Mouse (Mus musculus) gastrocnemius, adult 2 months (tissue): ENCODE data around the gene Gm266. TPM values are rescaled to one million over a fixed set of nuclear protein-coding genes. Genes with fewer than 3 reads are reported as not detected.

Experiments
- DNase-seq: peaks from one replicate; pipeline ENCODE4 v3.0.0; 2022
- H3K27ac ChIP-seq: fragments of 200-600 bp; 2 replicates; pipeline ENCODE4 v1.8.1; 2022; ENCODE audit warnings: mild to moderate bottlenecking
- H3K4me3 ChIP-seq: fragments of 200-600 bp; 2 replicates; pipeline ENCODE4 v1.8.1; 2022; ENCODE audit warnings: mild to moderate bottlenecking, moderate library complexity
- CTCF ChIP-seq: fragments of 200-600 bp; IDR thresholded peaks from 2 replicates; pipeline ENCODE4 v1.8.1; 2022; ENCODE audit warnings: antibody characterized with exemption, mild to moderate bottlenecking, moderate library complexity
- intact Hi-C: fragments of 180-260 bp; cut with DNase I; formaldehyde crosslinking; loops from one replicate; pipeline ENCODE4 v1.15.1; 2025
- total RNA-seq, 2 experiments: library from RNA; stranded (reverse); gene quantifications; 2 replicates each; pipeline ENCODE4 v1.2.3; 2021

The Gm266 gene
- total RNA-seq, 2 experiments from 2014 or later = 0.20 to 0.33 TPM

DNA sequence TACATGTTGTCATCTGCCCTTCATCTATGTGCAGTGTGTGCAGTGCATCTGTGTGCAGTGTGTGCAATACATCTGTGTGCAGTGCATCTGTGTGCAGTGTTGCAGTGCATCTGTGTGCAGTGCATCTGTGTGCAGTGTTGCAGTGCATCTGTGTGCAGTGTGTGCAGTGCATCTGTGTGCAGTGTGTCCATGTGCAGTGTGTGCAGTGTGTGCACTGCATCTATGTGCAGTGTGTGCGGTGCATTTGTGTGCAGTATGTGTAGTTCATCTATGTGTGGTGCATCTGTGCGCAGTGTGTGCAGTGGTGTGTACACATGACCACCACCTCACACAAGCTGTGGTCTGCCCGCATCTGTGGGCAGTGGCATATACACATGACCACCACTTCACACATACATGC is 19.3 kb downstream of the Gm266 start:
- no peak for DNase-seq
- intact Hi-C loops = no loop called here
- Histone ChIP-seq H3K27ac (no peak overlapping the region), H3K4me3 (no peak overlapping the region)
- TF ChIP-seq CTCF = no peak

- DNase-seq = no peak
- Histone ChIP-seq H3K27ac (no peak overlapping the region), H3K4me3 (no peak overlapping the region)
- no peak for TF ChIP-seq CTCF
- intact Hi-C loops = no loop called here
Measured at GRCm38 (mm10) chr12:111463570-111463969, 22.1 kb downstream of the Gm266 start.

DNA sequence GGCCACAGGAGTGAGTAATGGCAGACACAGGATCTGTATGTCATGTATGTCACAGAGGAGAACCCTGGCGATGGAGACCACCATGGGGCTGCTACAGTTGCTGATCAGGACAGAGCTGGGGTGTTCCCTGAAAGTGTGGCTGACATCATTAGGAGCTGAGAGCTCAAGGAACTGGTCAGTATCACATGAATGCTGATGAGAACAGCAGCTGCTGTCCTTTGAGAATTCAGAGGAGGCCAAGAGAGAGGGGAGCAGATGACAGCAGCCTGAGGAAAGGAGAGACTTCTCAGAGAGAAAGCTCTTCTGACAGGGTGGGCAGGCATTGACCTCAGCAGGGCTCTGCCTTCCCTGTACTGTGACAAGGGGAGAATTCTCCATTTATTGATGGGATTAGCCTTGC is 27.9 kb downstream of the Gm266 start:
- Histone ChIP-seq H3K27ac (peak overlapping the region; percentile 48), H3K4me3 (no peak overlapping the region)
- DNase-seq = peak; percentile 46
- TF ChIP-seq CTCF = no peak
- intact Hi-C loops = no loop called here

DNA sequence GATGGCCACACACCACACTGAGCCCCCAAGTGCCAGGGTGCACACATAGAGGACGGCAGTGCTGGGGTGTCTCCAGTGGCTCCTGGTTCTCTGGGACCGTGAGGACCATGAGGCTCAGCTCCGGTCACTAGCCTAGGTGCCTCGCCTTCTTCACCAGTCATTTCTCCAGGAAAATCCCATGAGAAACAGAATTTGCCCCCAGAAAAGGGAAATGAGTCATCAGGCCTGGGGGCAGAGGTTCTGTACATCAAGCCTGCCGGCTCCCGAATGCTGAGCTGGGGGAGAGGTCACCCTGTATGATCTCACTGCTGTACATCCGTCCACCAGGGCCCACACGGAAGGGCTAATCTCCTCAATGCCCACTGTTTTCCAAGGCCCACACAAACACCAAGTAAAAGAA is 29.8 kb downstream of the Gm266 start:
- intact Hi-C loops = no loop called here
- no peak for TF ChIP-seq CTCF
- H3K4me3 ChIP-seq = no peak overlapping the region
- no peak for DNase-seq
- H3K27ac ChIP-seq = peak overlapping the region; percentile 63

DNA sequence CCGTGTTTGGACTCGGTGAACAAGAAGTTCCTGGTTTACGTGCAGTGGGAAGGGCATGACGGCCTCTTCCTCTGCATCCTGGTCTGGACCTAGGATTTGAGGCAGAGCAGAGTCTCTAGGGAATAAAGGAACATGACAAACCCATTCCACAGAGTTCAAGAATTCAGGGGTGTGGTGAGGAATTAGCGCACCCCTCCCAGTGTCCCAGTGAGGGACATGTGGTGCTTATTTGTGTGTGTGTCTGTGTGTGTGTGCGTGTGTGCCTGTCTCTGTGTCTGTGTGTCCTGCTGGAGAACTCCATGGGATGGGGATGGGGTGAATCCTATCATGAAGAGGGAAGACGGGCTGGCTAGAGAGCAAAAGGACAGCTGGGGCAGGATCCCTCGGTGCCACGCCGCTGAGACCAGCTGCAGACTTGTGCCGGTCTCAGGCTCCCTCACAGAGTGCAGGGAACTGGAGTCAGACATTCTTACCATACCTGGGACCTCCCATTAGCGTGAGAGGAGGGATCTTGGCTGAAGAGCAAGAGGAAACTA is 30.2 kb downstream of the Gm266 start:
- peak; percentile 68 for DNase-seq
- Histone ChIP-seq H3K27ac (peak overlapping the region; percentile 63), H3K4me3 (no peak overlapping the region)
- intact Hi-C loops = no loop called here
- no peak for TF ChIP-seq CTCF

GRCm38 (mm10) chr12:111454543-111455280 is 30.9 kb downstream of the Gm266 start:
- TF ChIP-seq CTCF = no peak
- DNase-seq = no peak
- Histone ChIP-seq H3K4me3 (no peak overlapping the region), H3K27ac (peak overlapping the region; percentile 56)
- intact Hi-C loops = no loop called here

- no peak overlapping the region for H3K4me3 ChIP-seq
- DNase-seq = no peak
- 0 out of 2 replicates have a peak overlapping the region, but pooled peaks have one; percentile 7 for H3K27ac ChIP-seq
- intact Hi-C loops = no loop called here
- no peak for TF ChIP-seq CTCF
Measured at GRCm38 (mm10) chr12:111454021-111454420, 31.6 kb downstream of the Gm266 start.

DNA sequence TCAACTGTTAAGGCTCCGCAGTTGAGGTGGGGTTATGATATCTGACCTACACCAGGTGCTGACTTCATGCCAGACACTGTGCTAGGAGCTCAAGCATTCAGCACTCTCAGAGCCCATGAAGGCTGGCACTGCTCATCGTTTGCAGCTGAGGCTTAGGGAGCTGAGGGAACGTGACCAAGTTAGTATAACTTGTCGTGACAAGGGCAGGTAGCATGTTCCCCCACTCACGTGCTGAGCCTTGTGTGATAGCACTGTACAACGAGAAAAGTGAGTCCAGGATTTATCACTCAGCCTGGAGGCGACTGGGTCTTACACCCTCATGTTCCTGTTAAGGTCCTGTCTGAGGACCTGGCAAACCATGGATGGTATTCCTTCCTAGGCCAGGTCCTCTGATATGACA is 34.1 kb downstream of the Gm266 start:
- TF ChIP-seq CTCF = no peak
- no peak overlapping the region for H3K27ac ChIP-seq
- H3K4me3 ChIP-seq = no peak overlapping the region; the same call in 1 of the 2 replicates
- intact Hi-C loops = no loop called here
- no peak for DNase-seq

GRCm38 (mm10) chr12:111450359-111450758 is 35.3 kb downstream of the Gm266 start:
- H3K27ac ChIP-seq = peak overlapping the region; percentile 72
- no peak for TF ChIP-seq CTCF
- peak; percentile 83 for DNase-seq
- H3K4me3 ChIP-seq = peak overlapping the region; percentile 46
- intact Hi-C loops = no loop called here

DNA sequence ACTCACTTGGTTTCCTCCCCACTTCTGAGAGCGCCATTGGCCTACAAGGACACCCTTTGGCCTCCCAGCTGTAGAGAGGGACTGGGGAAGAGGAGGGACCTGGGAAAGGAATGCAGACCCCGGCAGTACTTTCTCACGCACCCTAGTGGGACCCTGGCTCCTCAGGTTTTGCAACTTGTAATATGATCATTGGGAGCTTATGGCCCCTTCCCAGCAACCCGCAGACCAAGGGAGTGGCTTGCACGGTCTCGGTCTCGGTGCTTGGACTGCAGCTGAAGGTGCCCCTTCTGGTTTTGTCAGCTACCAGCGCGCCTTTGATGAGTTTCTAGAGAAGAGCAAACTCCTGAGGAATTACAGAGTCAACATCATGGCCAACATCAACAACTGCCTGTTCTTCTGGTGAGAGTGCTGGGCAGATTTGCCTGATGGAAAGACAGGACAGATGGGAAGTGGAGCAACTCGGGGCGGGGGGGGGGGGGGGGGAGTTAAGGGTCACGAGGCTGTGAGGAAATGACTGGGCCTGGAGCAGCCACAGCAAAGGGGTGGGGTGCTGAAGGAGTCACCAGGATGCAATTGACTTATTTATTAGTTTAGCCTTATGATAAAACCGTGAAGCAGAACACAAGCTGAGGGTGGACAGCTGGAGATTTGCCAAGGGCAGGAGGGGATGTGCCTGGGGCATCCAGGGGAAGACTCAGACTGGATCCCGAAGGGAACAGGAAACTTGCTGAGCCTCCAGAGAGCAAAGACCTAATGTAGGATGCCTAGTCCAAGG is 36.5 kb downstream of the Gm266 start:
- Histone ChIP-seq H3K4me3 (peak overlapping the region; percentile 46; the same call in 1 of the 2 replicates), H3K27ac (peak overlapping the region; percentile 80)
- TF ChIP-seq CTCF = no peak
- intact Hi-C loops = no loop called here
- no peak for DNase-seq

DNA sequence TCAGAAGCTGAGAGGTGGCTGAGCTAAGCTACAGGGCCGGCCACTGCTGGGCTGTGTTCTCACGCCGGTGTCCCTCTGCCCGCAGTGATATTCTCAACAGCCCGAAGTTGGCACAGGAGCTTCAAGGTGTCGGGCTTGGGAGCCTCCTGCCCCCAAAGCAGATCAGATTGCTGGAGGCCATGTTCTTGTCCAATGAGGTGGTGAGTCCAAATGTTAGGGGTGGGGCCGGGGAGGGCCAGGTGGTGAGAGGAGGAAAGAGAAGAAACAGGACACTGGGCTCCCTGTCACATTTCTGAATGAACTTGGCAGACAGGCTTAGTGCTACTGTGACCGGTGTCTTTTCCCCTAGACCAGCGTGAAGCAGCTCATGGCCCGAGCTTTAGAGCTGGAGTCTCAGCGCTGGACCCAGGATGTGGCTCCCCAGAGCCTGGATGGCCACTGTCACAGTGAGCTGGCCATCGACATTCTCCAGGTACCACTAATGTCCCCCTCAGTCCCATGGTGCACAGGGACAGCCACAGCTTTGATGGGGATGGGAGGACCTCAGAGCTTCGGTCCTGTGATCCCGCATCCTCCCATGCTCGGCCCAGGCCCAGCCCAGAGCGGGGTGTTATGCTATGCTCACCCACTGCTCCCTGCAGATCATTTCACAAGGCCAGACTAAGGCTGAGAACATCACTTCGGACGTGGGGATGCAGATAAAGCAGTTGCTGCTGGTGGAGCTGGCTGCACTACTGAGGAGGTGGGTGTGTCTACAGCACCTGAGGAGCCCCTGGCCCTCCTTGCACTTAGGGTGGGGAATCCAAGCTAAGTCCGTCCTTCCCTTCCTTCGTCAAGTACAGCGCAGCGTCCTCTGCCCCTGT is 37.5 kb downstream of the Gm266 start:
- intact Hi-C loops = no loop called here

GRCm38 (mm10) chr12:111447350-111447749 is 38.3 kb downstream of the Gm266 start:
- Histone ChIP-seq H3K4me3 (peak overlapping the region; percentile 35), H3K27ac (peak overlapping the region; percentile 80)
- TF ChIP-seq CTCF = no peak
- intact Hi-C loops = no loop called here
- no peak for DNase-seq

More for the DNA sequence above, 37.5 kb downstream of the Gm266 start:
- Histone ChIP-seq H3K27ac (peak overlapping the region; percentile 80), H3K4me3 (peak overlapping the region; percentile 35)
- DNase-seq = peak; percentile 81
- TF ChIP-seq CTCF = no peak
